ENCODE assay signal across 8 mouse cellular contexts in the genomic region with DNA sequence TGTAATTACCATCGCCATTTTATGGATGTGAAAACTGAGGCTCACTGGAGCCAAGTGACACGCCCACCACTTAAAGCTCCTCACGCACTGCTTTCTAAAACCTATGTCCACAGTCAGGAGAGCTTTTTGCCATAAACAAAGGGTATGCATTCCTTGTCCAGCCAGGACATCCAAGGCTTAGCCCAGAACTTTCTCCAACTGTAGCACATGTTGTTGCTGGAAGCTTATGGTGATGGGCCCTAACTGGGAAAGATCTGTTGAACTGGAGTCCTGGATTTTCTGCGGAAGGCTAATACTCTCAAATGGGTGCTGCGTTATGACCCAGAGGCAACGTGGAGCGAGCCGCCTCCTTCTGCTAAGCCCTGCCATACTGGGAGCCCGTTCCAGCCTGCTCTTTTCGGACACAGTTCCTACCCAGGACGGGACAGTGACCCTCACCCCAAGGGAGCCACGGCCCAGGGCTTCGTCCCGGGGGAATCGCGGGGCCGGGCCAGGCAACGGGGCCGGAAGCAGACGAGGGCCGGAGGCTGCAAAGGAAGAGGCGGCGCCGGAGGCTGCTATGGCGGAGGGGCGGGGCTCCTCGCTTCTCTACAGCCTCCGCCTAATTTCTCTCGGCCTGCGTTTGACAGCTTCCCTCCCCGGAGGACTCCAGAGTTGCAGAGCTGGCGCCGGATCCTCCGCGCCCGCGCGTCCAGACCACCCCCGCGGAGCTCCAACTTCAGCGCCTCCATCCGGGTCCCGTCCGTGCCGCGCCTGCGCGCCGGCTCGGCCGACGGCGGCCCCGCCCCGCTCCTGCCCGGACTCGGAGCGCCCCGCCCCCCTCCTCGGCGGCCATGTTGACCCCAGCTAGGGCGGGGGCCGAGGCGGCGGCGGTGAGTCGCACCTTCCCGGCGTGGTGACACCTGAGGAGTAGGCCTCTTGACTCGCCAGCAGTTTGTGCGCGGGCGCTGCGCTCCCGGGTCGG. TPM values are rescaled to one million over a fixed set of nuclear protein-coding genes. Genes with fewer than 3 reads are reported as not detected.
DNase-seq lines count a peak whose midpoint lies in the region; ATAC-seq lines count a peak whose summit lies in the region.

A gene (minus strand): TSS at position 767 of the 964 bp plus-strand sequence.

- H3K9ac ChIP-seq in embryonic facial prominence, embryonic 12.5 days: peak within 1 kb of the TSS; percentile 63
- peak within 1 kb of the TSS; percentile 84 for H3K9ac ChIP-seq in limb, embryonic 12.5 days (replicated peaks)
- peak within 1 kb of the TSS; percentile 82 for H3K9ac ChIP-seq in midbrain, embryonic 14.5 days (replicated peaks; ENCODE audit: low read length)

- H3K4me1 ChIP-seq in embryonic facial prominence, embryonic 12.5 days: peaks cover 39% of the 10 kb centered on the region
- H3K4me1 ChIP-seq in limb, embryonic 12.5 days (replicated peaks): peaks cover 52% of the 10 kb centered on the region
- peaks cover 18% of the 10 kb centered on the region; the same call in 1 of the 2 replicates for H3K4me1 ChIP-seq in midbrain, embryonic 14.5 days (ENCODE audit: control insufficient read depth, insufficient read depth, low read length)

- no peaks in the 10 kb centered on the region for H3K27me3 ChIP-seq in embryonic facial prominence, embryonic 12.5 days
- H3K27me3 ChIP-seq in limb, embryonic 12.5 days: no peaks in the 10 kb centered on the region
- no peaks in the 10 kb centered on the region for H3K27me3 ChIP-seq in midbrain, embryonic 14.5 days (ENCODE audit: control insufficient read depth, insufficient read depth, low read length)

- peak; percentile 88 for ATAC-seq in embryonic facial prominence, embryonic 12.5 days (ENCODE audit: insufficient number of reproducible peaks, insufficient read depth, low FRiP score, low TSS enrichment)
- ATAC-seq in limb, embryonic 12.5 days (ENCODE audit: insufficient number of reproducible peaks, insufficient read depth, low FRiP score, low TSS enrichment, low read depth): peak; percentile 83
- ATAC-seq in midbrain, embryonic 14.5 days (ENCODE audit: low FRiP score, low TSS enrichment): peak; percentile 93

- under 1% methylated on average over 76 of the region's 76 CpGs for WGBS in embryonic facial prominence, embryonic 12.5 days
- 1% methylated on average over 71 of the region's 76 CpGs for WGBS in limb, embryonic 12.5 days
- under 1% methylated on average over 75 of the region's 76 CpGs for WGBS in midbrain, embryonic 14.5 days

- no peaks in the 10 kb centered on the region for H3K9me3 ChIP-seq in embryonic facial prominence, embryonic 12.5 days
- H3K9me3 ChIP-seq in limb, embryonic 12.5 days: no peaks in the 10 kb centered on the region
- H3K9me3 ChIP-seq in midbrain, embryonic 14.5 days (ENCODE audit: control insufficient read depth, low read length): no peaks in the 10 kb centered on the region

- peak within 1 kb of the TSS; percentile 54 for H3K4me3 ChIP-seq in embryonic facial prominence, embryonic 12.5 days
- H3K4me3 ChIP-seq in limb, embryonic 12.5 days (replicated peaks): peak within 1 kb of the TSS; percentile 75
- peak within 1 kb of the TSS; percentile 74 for H3K4me3 ChIP-seq in midbrain, embryonic 14.5 days (replicated peaks; ENCODE audit: low read depth, low read length)

- peak within 1 kb of the TSS; percentile 69 for H3K4me2 ChIP-seq in embryonic facial prominence, embryonic 12.5 days (replicated peaks)
- H3K4me2 ChIP-seq in limb, embryonic 12.5 days: peak within 1 kb of the TSS; percentile 78
- H3K4me2 ChIP-seq in midbrain, embryonic 14.5 days (ENCODE audit: low read length): peak within 1 kb of the TSS; percentile 81

- peak within 1 kb of the TSS; percentile 99 for H3K27ac ChIP-seq in embryonic facial prominence, embryonic 12.5 days
- H3K27ac ChIP-seq in limb, embryonic 12.5 days: peak within 1 kb of the TSS; percentile 98
- peak within 1 kb of the TSS; percentile 95 for H3K27ac ChIP-seq in midbrain, embryonic 14.5 days (replicated peaks; ENCODE audit: low read depth, low read length)

- peak; percentile 85 for DNase-seq in 3T3-L1 (ENCODE audit: low read depth, low spot score)
- DNase-seq in adrenal gland, postnatal 36 days: peak; percentile 93 to 98
- peak; percentile 94 to 95 for DNase-seq in heart, adult 18-20 months
- DNase-seq in kidney, adult 18-20 months: peak; percentile 97
- peak; percentile 96 for DNase-seq in midbrain, embryonic 14.5 days
- peak; percentile 89 to 95 for DNase-seq in spleen, adult 18-20 months

- no peaks in the 10 kb centered on the region; the same call in 1 of the 2 replicates for H3K36me3 ChIP-seq in embryonic facial prominence, embryonic 12.5 days
- 0 out of 2 replicates have a peak, but pooled peaks cover 9% of the 10 kb centered on the region for H3K36me3 ChIP-seq in limb, embryonic 12.5 days
- 0 out of 2 replicates have a peak, but pooled peaks cover 4% of the 10 kb centered on the region for H3K36me3 ChIP-seq in midbrain, embryonic 14.5 days (ENCODE audit: control insufficient read depth, insufficient read depth, low read length)

RNA-seq across cellular contexts. Expression of the gene that starts here (rescaled TPM):
- 10 to 100 TPM; 17.7 to 20.8 TPM for total RNA-seq in adrenal gland, postnatal 36 days (2021)
- 19.7 and 20.4 TPM in 2 replicates for polyA plus RNA-seq in embryonic facial prominence, embryonic 12.5 days (2016; fragmentation: Nextera tagmentation; extraction: Ambion mirVana)
- 10 to 100 TPM; 12.5 to 12.7 TPM for total RNA-seq in heart, adult 18-20 months (2021)
- polyA plus RNA-seq in limb, embryonic 12.5 days (2016; fragmentation: Nextera tagmentation; extraction: Ambion mirVana): 16.3 and 21.6 TPM in 2 replicates
- polyA plus RNA-seq in midbrain, embryonic 14.5 days (2014; fragmentation: Nextera tagmentation; extraction: Ambion mirVana): 9.4 and 10.8 TPM in 2 replicates

Comparison
In these comparisons a context has a peak if more than half of its experiments do, and no peak if none do; other contexts are left out.
1. Peak in every context shown above with its lines: DNase-seq, ATAC-seq, H3K4me3 ChIP-seq and H3K27ac ChIP-seq.